Mouse (Mus musculus) embryonic facial prominence, embryonic 10.5 days (tissue): ENCODE data around the gene Pmepa1. TPM values are rescaled to one million over a fixed set of nuclear protein-coding genes. Genes with fewer than 3 reads are reported as not detected.

ENCODE experiments used
- DNase-seq: peaks from one replicate; pipeline ENCODE4 v3.0.0-alpha.2; 2017; ENCODE audit warnings: low spot score
- H3K27ac ChIP-seq: fragments of 300-500 bp; sonication (generic); replicated peaks from 2 replicates; pipeline ENCODE4 v1.5.1; 2016; ENCODE audit warnings: mild to moderate bottlenecking
- H3K27me3 ChIP-seq: fragments of 300-500 bp; sonication (generic); replicated peaks from 2 replicates; pipeline ENCODE4 v1.6.1; 2016; ENCODE audit warnings: low read depth, mild to moderate bottlenecking; ENCODE audit not compliant: poor library complexity, severe bottlenecking
- H3K36me3 ChIP-seq: fragments of 300-500 bp; sonication (generic); replicated peaks from 2 replicates; pipeline ENCODE4 v1.6.1; 2016; ENCODE audit warnings: mild to moderate bottlenecking, moderate library complexity
- H3K4me1 ChIP-seq: fragments of 300-500 bp; sonication (generic); 2 replicates; pipeline ENCODE4 v1.6.1; 2016
- H3K4me3 ChIP-seq: fragments of 300-500 bp; sonication (generic); 2 replicates; pipeline ENCODE4 v1.5.1; 2016; ENCODE audit warnings: mild to moderate bottlenecking, moderate library complexity
- H3K9me3 ChIP-seq: fragments of 300-500 bp; sonication (generic); 2 replicates; pipeline ENCODE4 v1.6.1; 2016; ENCODE audit warnings: mild to moderate bottlenecking
- WGBS: fragments of 180-500 bp; shearing (Covaris S2); methylation state at CpG from one replicate; pipeline ENCODE4 v1.1.7; 2016; 5-methylcytosine and 5-hydroxymethylcytosine counted together
- polyA plus RNA-seq: library from polyadenylated mRNA; unstranded; fragments of >200 nt; fragmentation: Nextera tagmentation; extraction: Ambion mirVana; gene quantifications from 2 replicates; pipeline ENCODE4 v1.2.1, GENCODE M21; 2016

Pmepa1 gene
- polyA plus RNA-seq, 1 experiment from 2014 or later = 2.1 TPM

DNA sequence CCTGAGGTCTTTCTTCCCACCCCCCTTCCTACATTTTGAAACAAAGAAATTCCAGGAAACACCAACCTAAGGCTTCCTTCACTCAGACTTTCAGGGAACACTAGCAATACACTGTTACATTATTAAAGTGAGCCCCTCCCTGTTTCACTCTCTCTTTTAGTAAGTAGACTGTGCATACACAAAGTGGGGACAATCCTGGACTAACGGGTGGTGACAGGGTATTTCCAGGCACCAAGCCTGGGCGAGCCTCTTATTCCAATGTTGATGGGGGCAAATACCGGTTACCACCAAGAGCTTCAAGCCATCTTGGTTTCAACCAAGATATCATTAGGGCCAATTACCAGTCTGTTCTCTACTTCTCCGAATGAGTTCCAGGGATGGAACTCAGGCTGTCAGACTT is 2.4 kb downstream of the Pmepa1 start:
- no peaks in the 10 kb centered on the region for H3K9me3 ChIP-seq
- H3K4me3 ChIP-seq = peak overlapping the region; percentile 94
- WGBS = 49% methylated on average over 4 of the region's 4 CpGs
- no peaks in the 10 kb centered on the region for H3K36me3 ChIP-seq
- H3K27me3 ChIP-seq = peaks cover 59% of the 10 kb centered on the region
- H3K27ac ChIP-seq = no peak overlapping the region
- no peak for DNase-seq
- H3K4me1 ChIP-seq = peaks cover 68% of the 10 kb centered on the region

DNA sequence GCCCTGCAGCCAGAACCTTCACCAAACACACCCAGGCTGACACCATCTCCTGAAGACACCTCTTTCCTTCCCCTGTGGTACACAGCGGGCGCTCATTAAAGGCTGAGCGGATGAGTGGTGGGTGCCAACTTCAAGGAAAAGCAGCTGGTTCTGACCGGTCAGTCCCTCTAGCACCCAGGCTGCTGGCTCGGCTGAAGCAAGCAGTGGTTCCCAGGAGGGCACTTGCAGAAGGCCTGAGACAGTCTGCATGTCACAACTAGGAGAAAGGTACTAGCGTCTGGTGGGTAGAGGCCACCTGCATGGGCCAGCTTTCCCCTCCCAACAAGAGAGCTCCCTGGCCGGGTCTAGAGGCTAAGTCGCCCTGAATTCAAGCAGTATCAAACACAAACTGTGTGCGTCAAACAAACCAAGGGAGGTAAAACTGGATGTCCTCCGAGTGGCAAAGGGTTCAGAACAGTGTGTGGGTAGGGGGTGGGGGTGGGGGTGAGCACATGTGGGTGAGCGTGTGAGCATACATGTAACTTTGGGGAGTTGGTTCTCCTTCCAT is 3.9 kb downstream of the Pmepa1 start:
- H3K4me1 ChIP-seq = peaks cover 63% of the 10 kb centered on the region
- WGBS = 80% methylated on average over 11 of the region's 11 CpGs
- no peaks in the 10 kb centered on the region for H3K9me3 ChIP-seq
- no peak overlapping the region for H3K27ac ChIP-seq
- no peak for DNase-seq
- no peak overlapping the region for H3K4me3 ChIP-seq
- H3K27me3 ChIP-seq = peaks cover 52% of the 10 kb centered on the region
- no peaks in the 10 kb centered on the region for H3K36me3 ChIP-seq

DNA sequence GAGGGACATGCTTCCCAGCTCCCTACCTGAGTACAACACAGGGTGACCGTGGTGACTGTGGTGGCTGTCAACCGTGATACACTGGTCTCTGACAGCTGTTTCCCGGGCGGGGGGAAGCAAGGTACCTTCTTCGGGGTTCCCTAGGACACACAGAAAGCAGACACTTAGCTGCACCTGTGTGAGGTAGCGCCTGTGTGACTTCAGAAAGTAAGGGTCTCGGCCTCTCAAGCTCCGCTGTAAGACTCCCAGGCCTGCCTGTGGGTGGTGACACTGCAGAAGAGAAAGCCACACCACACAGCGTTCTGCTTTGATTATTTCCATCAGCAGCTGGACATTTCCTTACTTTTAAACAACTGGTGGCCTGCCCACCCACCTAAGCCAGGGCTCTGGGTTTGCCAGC is 4.8 kb downstream of the Pmepa1 start:
- H3K9me3 ChIP-seq = no peaks in the 10 kb centered on the region
- WGBS = 86% methylated on average over 9 of the region's 9 CpGs
- no peaks in the 10 kb centered on the region for H3K36me3 ChIP-seq
- no peak for DNase-seq
- no peak overlapping the region for H3K27ac ChIP-seq
- H3K4me1 ChIP-seq = peaks cover 62% of the 10 kb centered on the region
- H3K27me3 ChIP-seq = peaks cover 50% of the 10 kb centered on the region
- no peak overlapping the region for H3K4me3 ChIP-seq

DNA sequence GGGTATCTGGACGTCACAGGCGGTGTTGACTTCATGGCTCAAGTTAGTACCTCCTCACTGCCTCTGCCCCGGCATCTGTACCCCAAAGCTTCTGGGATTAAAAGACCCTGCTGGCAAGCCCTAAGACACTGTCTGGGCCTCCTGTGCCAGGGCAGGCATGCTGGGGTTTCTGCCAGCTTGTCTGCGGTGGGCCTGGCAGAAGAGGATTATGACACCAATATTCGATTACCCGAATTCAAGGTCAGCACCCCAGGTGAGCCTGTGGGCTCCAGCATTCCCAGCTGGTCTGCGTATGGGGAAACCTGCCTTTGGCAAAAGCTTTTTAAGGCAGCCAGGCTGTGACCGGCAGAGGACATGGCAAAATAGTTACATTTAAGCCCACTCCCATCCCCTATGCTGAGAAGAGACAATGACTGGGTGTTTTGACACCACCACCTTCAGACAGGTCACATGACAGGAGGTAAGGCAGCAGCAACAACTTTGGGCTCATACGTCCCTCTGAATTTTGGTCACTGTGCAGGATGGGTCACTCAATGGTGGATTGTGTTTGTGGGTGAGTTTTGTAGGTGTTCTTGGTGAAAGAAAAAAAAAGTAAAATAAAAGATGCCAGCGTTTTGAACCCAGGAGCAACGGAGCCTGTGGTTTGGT is 5.6 kb downstream of the Pmepa1 start:
- Histone ChIP-seq H3K27ac (no peak overlapping the region), H3K36me3 (no peaks in the 10 kb centered on the region), H3K4me1 (peaks cover 64% of the 10 kb centered on the region), H3K4me3 (no peak overlapping the region), H3K27me3 (peaks cover 50% of the 10 kb centered on the region), H3K9me3 (no peaks in the 10 kb centered on the region)
- 80% methylated on average over 11 of the region's 11 CpGs for WGBS
- no peak for DNase-seq

DNA sequence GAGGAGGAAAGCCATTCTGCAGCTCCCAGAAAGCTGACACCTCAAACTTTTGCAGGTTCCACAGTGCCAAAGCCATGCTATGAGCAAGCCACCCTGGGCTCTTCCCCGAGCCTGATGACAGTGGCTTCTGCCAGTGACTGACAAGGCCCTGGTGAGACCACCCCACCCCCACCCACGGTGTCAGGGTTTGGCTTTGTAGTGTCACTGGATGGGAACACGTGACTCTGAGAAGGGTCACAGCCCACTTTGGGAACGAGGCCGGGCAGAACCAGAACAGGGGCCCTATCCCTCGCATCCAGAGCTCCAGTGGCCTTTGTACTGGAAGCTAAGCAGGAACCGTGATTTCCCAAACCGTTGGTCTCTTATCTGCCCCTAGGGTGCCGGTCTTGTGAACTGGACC is 6.1 kb downstream of the Pmepa1 start:
- Histone ChIP-seq H3K4me3 (no peak overlapping the region), H3K9me3 (no peaks in the 10 kb centered on the region), H3K27me3 (peaks cover 50% of the 10 kb centered on the region), H3K27ac (no peak overlapping the region), H3K36me3 (no peaks in the 10 kb centered on the region), H3K4me1 (peaks cover 68% of the 10 kb centered on the region)
- 59% methylated on average over 9 of the region's 9 CpGs for WGBS
- no peak for DNase-seq

DNA sequence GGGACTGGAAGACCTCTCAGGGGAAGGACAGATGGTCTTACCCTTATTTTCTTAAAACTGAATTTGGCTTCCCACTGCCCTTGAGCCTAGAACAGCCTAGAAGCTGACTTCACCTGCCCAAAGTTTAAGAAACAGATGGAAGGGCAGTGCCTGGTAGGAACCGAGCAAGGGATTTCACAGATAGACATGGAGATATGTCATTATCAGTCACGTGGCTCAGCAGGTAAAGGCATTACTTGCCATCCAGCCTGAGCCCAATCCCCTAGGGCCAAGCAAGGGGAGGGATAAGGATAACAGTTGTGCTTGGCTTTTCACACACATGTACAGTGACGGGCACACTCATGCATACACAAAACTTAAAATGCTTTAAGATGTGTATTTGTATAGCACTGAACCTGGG is 8.8 kb downstream of the Pmepa1 start:
- H3K4me1 ChIP-seq = peaks cover 66% of the 10 kb centered on the region
- H3K36me3 ChIP-seq = no peaks in the 10 kb centered on the region
- DNase-seq = no peak
- H3K9me3 ChIP-seq = no peaks in the 10 kb centered on the region
- H3K4me3 ChIP-seq = no peak overlapping the region
- 82% methylated on average over 3 of the region's 3 CpGs for WGBS
- H3K27ac ChIP-seq = no peak overlapping the region
- peaks cover 24% of the 10 kb centered on the region for H3K27me3 ChIP-seq

DNA sequence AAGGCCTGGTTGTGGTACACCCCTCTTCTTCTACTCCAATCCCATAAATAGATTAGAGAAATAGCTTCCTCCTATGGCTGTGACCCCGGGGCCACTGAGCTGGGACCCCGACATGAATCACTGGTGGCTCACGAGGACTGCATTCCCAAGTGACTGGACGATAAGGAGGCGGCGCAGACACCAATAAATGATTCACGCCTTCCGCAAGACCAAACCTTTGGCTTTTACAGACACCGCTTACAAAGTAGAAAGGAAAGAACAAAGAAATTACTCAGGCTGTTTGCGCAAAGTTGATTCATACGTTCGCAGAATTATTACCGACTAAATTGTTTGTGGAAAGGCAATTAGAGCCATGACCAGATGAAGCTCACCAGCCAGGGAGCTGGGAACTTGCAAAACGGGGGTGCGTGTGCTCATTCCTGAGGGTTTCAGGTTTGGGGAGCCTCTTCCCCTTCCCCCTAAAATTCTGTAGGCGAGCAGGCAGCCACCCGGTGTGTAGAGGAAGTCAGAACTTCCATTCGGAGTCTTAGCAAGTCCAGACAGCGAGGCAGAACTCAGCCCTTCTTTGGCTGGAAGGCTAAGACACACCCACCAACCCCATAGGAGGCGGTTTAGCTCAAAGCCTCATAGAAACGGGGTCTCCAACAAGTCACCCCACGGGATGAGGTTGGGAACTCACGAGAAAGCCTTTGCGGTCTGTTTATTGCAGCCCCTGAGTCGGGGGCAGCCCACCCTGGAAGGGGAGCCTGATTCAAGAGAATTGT is 9.8 kb downstream of the Pmepa1 start:
- DNase-seq = no peak
- peaks cover 15% of the 10 kb centered on the region; the same call in 1 of the 2 replicates for H3K27me3 ChIP-seq
- no peak overlapping the region for H3K27ac ChIP-seq
- H3K4me1 ChIP-seq = peaks cover 65% of the 10 kb centered on the region
- 81% methylated on average over 25 of the region's 25 CpGs for WGBS
- H3K9me3 ChIP-seq = no peaks in the 10 kb centered on the region
- H3K36me3 ChIP-seq = no peaks in the 10 kb centered on the region
- no peak overlapping the region for H3K4me3 ChIP-seq

DNA sequence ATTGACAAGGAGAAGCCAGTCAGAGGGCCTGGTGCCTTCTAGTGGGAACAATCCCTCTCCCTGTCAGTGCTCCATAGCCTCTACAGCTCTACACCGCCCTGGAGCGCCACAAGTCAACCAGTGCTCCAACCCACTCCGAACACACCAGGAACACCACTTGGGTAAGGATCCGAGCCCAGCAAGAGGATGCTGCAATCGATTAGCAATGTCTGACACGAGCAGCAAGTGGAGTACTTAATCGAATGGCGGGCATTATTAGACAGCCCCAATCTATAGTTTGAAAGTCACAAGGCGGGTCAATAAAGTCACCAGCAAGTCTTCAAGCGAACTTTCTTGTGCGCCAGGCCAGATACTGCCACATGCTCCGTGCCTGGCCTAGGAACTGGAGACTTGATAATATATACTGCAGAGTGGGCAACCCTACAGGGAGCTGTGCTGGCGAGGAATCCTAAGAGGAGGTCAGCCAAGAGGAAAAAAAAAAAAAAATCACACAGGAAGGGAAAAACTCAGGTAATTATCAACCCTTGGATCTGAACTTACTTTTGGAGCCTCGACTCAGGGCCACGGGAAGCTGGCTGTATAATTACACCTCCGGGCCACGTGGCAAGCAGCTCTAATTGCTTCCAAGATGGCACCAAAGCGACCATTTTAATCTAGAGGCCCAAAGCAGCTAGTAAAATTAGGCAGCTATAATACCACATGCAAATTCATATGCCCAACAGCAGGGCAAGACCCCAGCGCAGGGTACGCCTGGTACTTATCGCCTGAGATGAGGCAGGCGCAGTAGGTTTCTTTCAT is 10.7 kb downstream of the Pmepa1 start:
- DNase-seq = no peak
- no peaks in the 10 kb centered on the region for H3K9me3 ChIP-seq
- H3K4me3 ChIP-seq = no peak overlapping the region
- no peak overlapping the region for H3K27ac ChIP-seq
- H3K4me1 ChIP-seq = peaks cover 65% of the 10 kb centered on the region
- no peaks in the 10 kb centered on the region for H3K36me3 ChIP-seq
- 89% methylated on average over 22 of the region's 22 CpGs for WGBS
- peaks cover 13% of the 10 kb centered on the region; the same call in 1 of the 2 replicates for H3K27me3 ChIP-seq

DNA sequence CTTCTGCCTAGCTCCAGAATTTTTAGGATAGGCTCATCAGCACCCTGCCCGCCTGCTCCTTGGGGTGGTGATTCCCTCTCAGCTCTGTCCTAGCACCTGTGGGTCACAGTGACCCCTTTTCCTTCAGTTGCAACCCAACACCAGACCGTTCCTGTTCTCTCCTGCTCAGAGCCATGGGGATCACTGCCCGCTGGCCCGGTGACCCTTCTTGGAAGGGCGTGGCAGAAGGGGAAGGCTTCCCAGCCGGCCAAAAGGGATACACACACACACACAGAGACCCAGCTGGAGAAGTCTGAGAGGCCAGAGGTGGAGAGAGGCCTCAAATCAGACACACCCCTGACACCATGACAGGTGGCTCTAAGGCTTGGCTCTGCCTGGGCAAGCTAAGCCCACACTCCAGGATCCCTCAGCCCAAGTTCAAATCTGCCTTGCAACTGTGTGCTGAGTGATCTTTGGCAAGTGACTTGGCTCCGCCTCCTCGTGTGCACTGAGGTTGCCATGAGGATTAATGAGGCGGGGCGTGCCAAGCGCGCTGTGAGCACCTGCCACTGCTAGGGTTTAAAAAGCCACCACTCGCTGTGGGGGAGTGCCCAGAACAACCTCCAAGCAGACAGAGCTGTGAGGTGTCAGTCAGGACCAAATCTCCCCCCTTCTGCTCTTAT is 11.7 kb downstream of the Pmepa1 start:
- peak; percentile 39 for DNase-seq

DNA sequence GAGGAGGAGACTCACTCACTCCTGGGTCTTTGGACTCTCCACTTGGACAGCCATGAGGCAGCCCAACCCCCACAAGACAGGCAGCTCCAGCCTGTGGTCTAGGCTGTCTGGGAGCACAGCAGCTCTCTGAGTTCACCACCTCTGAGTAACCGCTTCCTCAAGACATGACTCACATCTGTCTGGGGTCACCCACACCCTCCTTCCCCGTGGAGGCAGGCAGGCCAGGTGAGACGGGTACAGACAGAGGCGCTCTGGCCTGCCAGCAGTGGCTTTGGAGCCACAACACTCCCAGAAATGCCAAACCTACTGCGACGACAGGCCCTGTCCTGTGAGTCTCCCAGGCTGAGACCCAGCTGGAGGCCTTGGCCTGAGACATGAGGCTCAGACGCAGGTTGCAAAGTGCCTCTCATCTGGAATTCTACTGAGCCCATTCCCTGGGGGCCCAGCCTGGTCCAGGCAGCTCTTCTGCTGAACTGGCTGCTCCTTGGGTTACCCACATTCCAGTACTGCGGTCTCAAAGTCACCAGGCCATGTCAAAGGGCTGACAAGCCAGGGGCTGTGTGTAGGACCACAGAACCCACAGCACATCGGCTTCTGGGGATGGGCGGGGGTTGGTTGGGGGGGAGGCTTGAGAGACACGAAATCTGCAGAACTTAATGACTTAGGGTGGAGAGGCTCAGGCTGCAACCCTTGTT is 12.6 kb downstream of the Pmepa1 start:
- Histone ChIP-seq H3K4me3 (no peak overlapping the region), H3K27me3 (peaks cover 13% of the 10 kb centered on the region; the same call in 1 of the 2 replicates), H3K36me3 (no peaks in the 10 kb centered on the region), H3K27ac (peak overlapping the region; percentile 32; the same call in 1 of the 2 replicates), H3K4me1 (peaks cover 74% of the 10 kb centered on the region), H3K9me3 (no peaks in the 10 kb centered on the region)
- DNase-seq = no peak
- 61% methylated on average over 11 of the region's 11 CpGs for WGBS

More for the DNA sequence above, 11.7 kb downstream of the Pmepa1 start:
- 34% methylated on average over 13 of the region's 13 CpGs for WGBS
- Histone ChIP-seq H3K4me3 (no peak overlapping the region), H3K36me3 (no peaks in the 10 kb centered on the region), H3K4me1 (peaks cover 66% of the 10 kb centered on the region), H3K9me3 (no peaks in the 10 kb centered on the region), H3K27me3 (peaks cover 13% of the 10 kb centered on the region; the same call in 1 of the 2 replicates), H3K27ac (0 out of 2 replicates have a peak overlapping the region, but pooled peaks have one; percentile 32)

DNA sequence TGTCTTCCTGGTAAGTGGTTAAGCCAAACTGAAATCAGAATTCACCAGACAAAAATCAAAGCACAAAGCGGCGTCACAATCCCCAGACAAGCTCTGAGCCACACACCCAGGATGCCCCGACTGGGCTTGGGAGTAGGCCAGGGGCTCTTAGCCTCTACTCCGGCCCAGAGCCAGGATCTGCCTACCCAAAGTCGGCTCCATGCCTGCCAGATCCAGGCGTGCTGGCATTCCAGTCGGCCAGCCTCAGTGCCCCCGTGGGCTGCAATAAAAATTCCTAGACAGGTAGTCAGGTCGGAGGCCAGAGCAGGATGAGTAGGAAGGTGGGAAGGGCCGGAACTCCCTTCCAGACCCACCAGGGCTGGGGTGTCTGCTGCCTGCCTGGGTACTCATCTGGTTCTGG is 14.8 kb downstream of the Pmepa1 start:
- DNase-seq = no peak
- Histone ChIP-seq H3K9me3 (no peaks in the 10 kb centered on the region), H3K4me1 (peaks cover 89% of the 10 kb centered on the region), H3K4me3 (no peak overlapping the region), H3K36me3 (no peaks in the 10 kb centered on the region; the same call in 1 of the 2 replicates), H3K27ac (peak overlapping the region; percentile 32; the same call in 1 of the 2 replicates), H3K27me3 (peaks cover 9% of the 10 kb centered on the region; the same call in 1 of the 2 replicates)
- WGBS = 85% methylated on average over 10 of the region's 10 CpGs
